Mouse (Mus musculus): ENCODE results near the gene Aff4. TPM values are rescaled to one million over a fixed set of nuclear protein-coding genes. Genes with fewer than 3 reads are reported as not detected.
A peak's percentile ranks its signal among the peaks of the same experiment; 100 is the strongest.

The Aff4 gene
- total RNA-seq, 1 experiment = 97.2 TPM

GRCm38 (mm10) chr11:53342711-53343110 is 7.9 kb upstream of the Aff4 start:
- H3K36me3 ChIP-seq (ENCODE audit: control insufficient read depth, insufficient read depth, low read length, poor library complexity, severe bottlenecking) = no peaks in the 10 kb centered on the region
- H3K9me3 ChIP-seq (ENCODE audit: control insufficient read depth, insufficient read depth, low read depth, low read length) = no peaks in the 10 kb centered on the region
- no peak for TF ChIP-seq ZC3H11A (IDR thresholded peaks at IDR 0.05; ENCODE audit: borderline replicate concordance, low read depth, low read length)
- TF ChIP-seq HCFC1 (IDR thresholded peaks at IDR 0.05; ENCODE audit: borderline replicate concordance, insufficient read depth, low read length) = no peak
- no peak for TF ChIP-seq ZNF384 (IDR thresholded peaks at IDR 0.05; ENCODE audit: low read depth, low read length)
- TF ChIP-seq MAFK (IDR thresholded peaks at IDR 0.05; ENCODE audit: insufficient read depth, low read depth, low read length) = no peak
- no peak for TF ChIP-seq CHD2 (IDR thresholded peaks at IDR 0.05; ENCODE audit: low read depth, low read length)
- in situ Hi-C loops (cut with MboI; ENCODE audit: low sequenced_read_pairs in 2 of 2, unreplicated experiment in 2 of 2) = no loop called here
- H3K27ac ChIP-seq (ENCODE audit: insufficient read depth, low read depth, low read length, poor library complexity, severe bottlenecking) = no peak overlapping the region
- H3K9ac ChIP-seq (ENCODE audit: insufficient read depth, low read depth, low read length, poor library complexity, severe bottlenecking) = no peak overlapping the region
- no peak for DNase-seq (ENCODE audit: low read depth, low spot score)
- no peak overlapping the region for H3K4me3 ChIP-seq (ENCODE audit: insufficient read depth in 1 of 2, low read depth in 1 of 2, low read length in 2 of 2, poor library complexity in 1 of 2, severe bottlenecking in 1 of 2)
- peaks cover 0 to 3% of the 10 kb centered on the region in 2 experiments; a peak in 1 of 4 replicates for H3K4me1 ChIP-seq (ENCODE audit: control insufficient read depth in 2 of 2, insufficient read depth in 2 of 2, low read length in 2 of 2, poor library complexity in 1 of 2)

DNA sequence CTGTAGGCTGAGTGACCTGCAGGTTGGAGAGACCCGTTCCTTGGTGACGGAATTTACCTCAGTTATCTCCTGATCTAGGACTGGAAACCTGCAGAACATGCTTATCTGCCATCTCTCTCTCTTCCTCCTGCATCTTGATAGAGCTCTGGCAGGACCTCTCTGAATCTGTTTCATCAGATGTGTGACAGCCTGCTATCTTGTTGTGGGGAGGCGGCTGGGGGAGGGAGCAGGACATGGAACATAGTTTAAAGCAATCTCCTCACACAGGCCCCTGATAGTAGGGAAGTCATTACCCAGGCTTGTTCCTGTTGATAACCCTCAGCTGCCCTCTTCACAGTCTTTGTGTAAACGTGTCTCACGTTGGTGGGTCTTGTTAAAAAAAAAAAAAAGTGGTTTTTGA is 5.3 kb upstream of the Aff4 start:
- no peak for TF ChIP-seq MAFK (IDR thresholded peaks at IDR 0.05; ENCODE audit: insufficient read depth, low read depth, low read length)
- TF ChIP-seq ZC3H11A (IDR thresholded peaks at IDR 0.05; ENCODE audit: borderline replicate concordance, low read depth, low read length) = no peak
- no peak for TF ChIP-seq ZNF384 (IDR thresholded peaks at IDR 0.05; ENCODE audit: low read depth, low read length)
- no peak for TF ChIP-seq HCFC1 (IDR thresholded peaks at IDR 0.05; ENCODE audit: borderline replicate concordance, insufficient read depth, low read length)
- Histone ChIP-seq H3K9me3 (ENCODE audit: control insufficient read depth, insufficient read depth, low read depth, low read length) (no peaks in the 10 kb centered on the region), H3K27ac (ENCODE audit: insufficient read depth, low read depth, low read length, poor library complexity, severe bottlenecking) (no peak overlapping the region), H3K4me1 (ENCODE audit: control insufficient read depth in 2 of 2, insufficient read depth in 2 of 2, low read length in 2 of 2, poor library complexity in 1 of 2) (peaks cover 4 to 6% of the 10 kb centered on the region in 2 experiments; a peak in 3 of 4 replicates), H3K36me3 (ENCODE audit: control insufficient read depth, insufficient read depth, low read length, poor library complexity, severe bottlenecking) (no peaks in the 10 kb centered on the region), H3K4me3 (ENCODE audit: insufficient read depth in 1 of 2, low read depth in 1 of 2, low read length in 2 of 2, poor library complexity in 1 of 2, severe bottlenecking in 1 of 2) (no peak overlapping the region), H3K9ac (ENCODE audit: insufficient read depth, low read depth, low read length, poor library complexity, severe bottlenecking) (no peak overlapping the region)
- in situ Hi-C loops (cut with MboI; ENCODE audit: low sequenced_read_pairs in 2 of 2, unreplicated experiment in 2 of 2) = no loop called here
- DNase-seq (ENCODE audit: low read depth, low spot score) = no peak

- in situ Hi-C loops (cut with MboI; ENCODE audit: low sequenced_read_pairs in 2 of 2, unreplicated experiment in 2 of 2) = no loop called here
- Histone ChIP-seq H3K27ac (ENCODE audit: insufficient read depth, low read depth, low read length, poor library complexity, severe bottlenecking) (no peak overlapping the region), H3K9ac (ENCODE audit: insufficient read depth, low read depth, low read length, poor library complexity, severe bottlenecking) (no peak overlapping the region), H3K9me3 (ENCODE audit: control insufficient read depth, insufficient read depth, low read depth, low read length) (no peaks in the 10 kb centered on the region), H3K4me1 (ENCODE audit: control insufficient read depth in 2 of 2, insufficient read depth in 2 of 2, low read length in 2 of 2, poor library complexity in 1 of 2) (peaks cover 4 to 6% of the 10 kb centered on the region in 2 experiments; a peak in 3 of 4 replicates), H3K36me3 (ENCODE audit: control insufficient read depth, insufficient read depth, low read length, poor library complexity, severe bottlenecking) (no peaks in the 10 kb centered on the region), H3K4me3 (ENCODE audit: insufficient read depth in 1 of 2, low read depth in 1 of 2, low read length in 2 of 2, poor library complexity in 1 of 2, severe bottlenecking in 1 of 2) (no peak overlapping the region)
- DNase-seq (ENCODE audit: low read depth, low spot score) = no peak
- TF ChIP-seq ZC3H11A (IDR thresholded peaks at IDR 0.05; ENCODE audit: borderline replicate concordance, low read depth, low read length) = no peak
Measured at GRCm38 (mm10) chr11:53345738-53346137, 4.9 kb upstream of the Aff4 start.

GRCm38 (mm10) chr11:53351224-53351942 is 750 bp downstream of the Aff4 start:
- Histone ChIP-seq H3K4me1 (ENCODE audit: control insufficient read depth in 2 of 2, insufficient read depth in 2 of 2, low read length in 2 of 2, poor library complexity in 1 of 2) (peaks cover 4 to 9% of the 10 kb centered on the region in 2 experiments; a peak in 3 of 4 replicates), H3K4me3 (ENCODE audit: insufficient read depth in 1 of 2, low read depth in 1 of 2, low read length in 2 of 2, poor library complexity in 1 of 2, severe bottlenecking in 1 of 2) (peak overlapping the region; percentile 84 to 98), H3K9me3 (ENCODE audit: control insufficient read depth, insufficient read depth, low read depth, low read length) (no peaks in the 10 kb centered on the region), H3K36me3 (ENCODE audit: control insufficient read depth, insufficient read depth, low read length, poor library complexity, severe bottlenecking) (no peaks in the 10 kb centered on the region), H3K9ac (ENCODE audit: insufficient read depth, low read depth, low read length, poor library complexity, severe bottlenecking) (peak overlapping the region; percentile 98), H3K27ac (ENCODE audit: insufficient read depth, low read depth, low read length, poor library complexity, severe bottlenecking) (peak overlapping the region; percentile 98)
- in situ Hi-C loops (cut with MboI; ENCODE audit: low sequenced_read_pairs in 2 of 2, unreplicated experiment in 2 of 2) = no loop called here
- DNase-seq (ENCODE audit: low read depth, low spot score) = peak; percentile 38
- TF ChIP-seq ZNF384 (IDR thresholded peaks at IDR 0.05; ENCODE audit: low read depth, low read length) = peak; percentile 71; the same call in 1 of the 2 replicates
- TF ChIP-seq MAFK (IDR thresholded peaks at IDR 0.05; ENCODE audit: insufficient read depth, low read depth, low read length) = no peak
- TF ChIP-seq CHD2 (IDR thresholded peaks at IDR 0.05; ENCODE audit: low read depth, low read length) = peak; percentile 92
- no peak for TF ChIP-seq HCFC1 (IDR thresholded peaks at IDR 0.05; ENCODE audit: borderline replicate concordance, insufficient read depth, low read length)
- no peak for TF ChIP-seq ZC3H11A (IDR thresholded peaks at IDR 0.05; ENCODE audit: borderline replicate concordance, low read depth, low read length)
